Mouse (Mus musculus) hematopoietic stem cell, adult 5-6 weeks (primary cell): ENCODE measurements around the gene Olfr30. TPM values are rescaled to one million over a fixed set of nuclear protein-coding genes. Genes with fewer than 3 reads are reported as not detected.
"Not testable (repeated sequence)": the region's sequence is repeated elsewhere in the genome, so short reads cannot be mapped to it uniquely, and the experiment has no call there.

Experiments
- ATAC-seq, 2 experiments: fragments of 125-278 bp in 1 of 2; replicated peaks in 1 of 2; 2 replicates each; pipeline ENCODE4 v1.8.0; 2016 to 2017; ENCODE audit warnings: inconsistent platforms in 2 of 2, mild to moderate bottlenecking in 2 of 2, moderate number of reproducible peaks in 2 of 2, low read depth in 1 of 2, moderate TSS enrichment in 1 of 2; ENCODE audit not compliant: low FRiP score in 2 of 2, poor library complexity in 2 of 2, severe bottlenecking in 2 of 2, insufficient read depth in 1 of 2, low TSS enrichment in 1 of 2
- total RNA-seq: library from RNA; stranded (forward); fragments of 172-1452, 232-1000 nt; gene quantifications from 2 replicates; pipeline ENCODE4 v1.2.3, GENCODE M21; 2017

Gene Olfr30
- total RNA-seq = not detected in 2 replicates

GRCm38 (mm10) chr11:58462170-58462569 lies at the start of gene Olfr30:
Gene Olfr30, minus strand, starts transcription at chr11:58462270.
- ATAC-seq = no peak

- ATAC-seq = peak; percentile 32 to 53; a peak in 3 of 4 replicates
Measured at GRCm38 (mm10) chr11:58509058-58509457, 47.0 kb upstream of the Olfr30 start.

- not testable (repeated sequence) for ATAC-seq
Measured at GRCm38 (mm10) chr11:58502472-58502871, 40.4 kb upstream of the Olfr30 start, which contains the start of gene Olfr331. Gene Olfr331, minus strand, starts transcription at chr11:58502572.

- ATAC-seq = no peak
Measured at GRCm38 (mm10) chr11:58499290-58499689, 37.2 kb upstream of the Olfr30 start.

GRCm38 (mm10) chr11:58498761-58499160 lies 36.7 kb upstream of the Olfr30 start:
- ATAC-seq = no peak

GRCm38 (mm10) chr11:58492455-58492854 lies 30.4 kb upstream of the Olfr30 start, which contains the start of gene Olfr332:
Gene Olfr332, minus strand, starts transcription at chr11:58492555.
- no peak for ATAC-seq

- no peak for ATAC-seq
Measured at GRCm38 (mm10) chr11:58453592-58453991, 8.5 kb downstream of the Olfr30 start.

GRCm38 (mm10) chr11:58452759-58453158 lies 9.3 kb downstream of the Olfr30 start, which contains the start of gene Lypd9:
Gene Lypd9, minus strand, starts transcription at chr11:58452923.
- ATAC-seq = no peak

- ATAC-seq = no peak
Measured at GRCm38 (mm10) chr11:58437866-58438265, 24.2 kb downstream of the Olfr30 start.

- no peak for ATAC-seq
Measured at GRCm38 (mm10) chr11:58432259-58432658, 29.8 kb downstream of the Olfr30 start, which contains the start of gene Gm12253. Gene Gm12253, plus strand, starts transcription at chr11:58432559.

- no peak for ATAC-seq
Measured at GRCm38 (mm10) chr11:58420815-58421214, 41.3 kb downstream of the Olfr30 start, which contains the start of gene 1810065E05Rik. Gene 1810065E05Rik, plus strand, starts transcription at chr11:58421111.

GRCm38 (mm10) chr11:58418336-58418735 lies 43.7 kb downstream of the Olfr30 start:
- no peak for ATAC-seq

- ATAC-seq = no peak
Measured at GRCm38 (mm10) chr11:58408066-58408465, 54.0 kb downstream of the Olfr30 start.

Other genes with a start within 250 kb of the Olfr30 start
- gene 4930438A08Rik, start 187.5 kb downstream of the Olfr30 start, total RNA-seq = 2.7 and 10.8 TPM in 2 replicates
- 16.2 and 23.3 TPM in 2 replicates for gene Zfp692, start 155.2 kb downstream of the Olfr30 start, total RNA-seq
- gene Zfp672, start 131.9 kb downstream of the Olfr30 start, total RNA-seq = 34.0 and 54.5 TPM in 2 replicates
- gene Sh3bp5l, start 131.5 kb downstream of the Olfr30 start, total RNA-seq = 35.5 and 36.7 TPM in 2 replicates
- not detected in 2 replicates for gene Lypd8, start 83.2 kb downstream of the Olfr30 start, total RNA-seq
- gene 1810065E05Rik, start 41.2 kb downstream of the Olfr30 start, total RNA-seq = not detected in 2 replicates
- gene Gm12253, start 29.7 kb downstream of the Olfr30 start, total RNA-seq = not detected in 2 replicates
- gene Lypd9, start 9.3 kb downstream of the Olfr30 start, total RNA-seq = not detected in 2 replicates
- gene Olfr332, start 30.3 kb upstream of the Olfr30 start, total RNA-seq = not detected in 2 replicates
- gene Olfr331, start 40.3 kb upstream of the Olfr30 start, total RNA-seq = not detected in 2 replicates
- gene Olfr330, start 72.6 kb upstream of the Olfr30 start, total RNA-seq = not detected in 2 replicates
- not detected in 2 replicates for gene Olfr329-ps, start 84.2 kb upstream of the Olfr30 start, total RNA-seq
- not detected in 2 replicates for gene Olfr328, start 93.4 kb upstream of the Olfr30 start, total RNA-seq
- not detected in 2 replicates for gene Olfr224, start 108.3 kb upstream of the Olfr30 start, total RNA-seq
- gene Olfr325, start 115.5 kb upstream of the Olfr30 start, total RNA-seq = not detected in 2 replicates
- not detected in 2 replicates for gene Olfr324, start 132.8 kb upstream of the Olfr30 start, total RNA-seq
- gene 2210407C18Rik, start 153.8 kb upstream of the Olfr30 start, total RNA-seq = not detected in 2 replicates
- gene Olfr323, start 168.2 kb upstream of the Olfr30 start, total RNA-seq = not detected in 2 replicates
- gene Trim58, start 178.2 kb upstream of the Olfr30 start, total RNA-seq = 2.8 and 3.9 TPM in 2 replicates
- gene Olfr322, start 196.5 kb upstream of the Olfr30 start, total RNA-seq = not detected in 2 replicates
- not detected in 2 replicates for gene Olfr320, start 218.8 kb upstream of the Olfr30 start, total RNA-seq
- not detected in 2 replicates for gene Olfr319, start 236.9 kb upstream of the Olfr30 start, total RNA-seq